In genomic region chr7:50105612-50106321, GRCm38 (mm10) we compare ENCODE assay signal across 17 mouse cellular contexts.
DNase-seq lines count a peak whose midpoint lies in the region; ATAC-seq and TF ChIP-seq lines count a peak whose summit lies in the region.
"Had no signal": no experiment of that assay in that cellular context is flagged by ENCODE, and none has a peak within 500 bp of the region (broad histone marks: within the 10 kb centered on the region; RNA-seq: fewer than 3 reads in every experiment).

No protein-coding gene starts in this region.

- no peaks in the 10 kb centered on the region for H3K36me3 ChIP-seq in hindbrain, embryonic 16.5 days (ENCODE audit: control insufficient read depth, insufficient read depth, low read length)
- no peaks in the 10 kb centered on the region for H3K36me3 ChIP-seq in hindbrain, embryonic 12.5 days
- no peaks in the 10 kb centered on the region for H3K36me3 ChIP-seq in liver, embryonic 14.5 days (replicated peaks; ENCODE audit: control insufficient read depth, insufficient read depth, low read depth)
- no peaks in the 10 kb centered on the region for H3K36me3 ChIP-seq in liver, embryonic 11.5 days (ENCODE audit: control insufficient read depth, insufficient read depth, low read length)
- no peaks in the 10 kb centered on the region for H3K36me3 ChIP-seq in intestine, embryonic 16.5 days (ENCODE audit: control insufficient read depth, insufficient read depth, low read length)
- no peaks in the 10 kb centered on the region for H3K36me3 ChIP-seq in midbrain, postnatal 0 days (ENCODE audit: insufficient read depth, low read length)
- H3K36me3 ChIP-seq in forebrain, embryonic 13.5 days (ENCODE audit: poor library complexity, severe bottlenecking), result no peaks in the 10 kb centered on the region
- H3K36me3 ChIP-seq: embryonic facial prominence, embryonic 15.5 days; heart, embryonic 13.5 days; hindbrain, embryonic 15.5 days; limb, embryonic 10.5 days; neural tube, embryonic 12.5 days had no signal

- H3K27me3 ChIP-seq in hindbrain, embryonic 16.5 days (replicated peaks; ENCODE audit: control insufficient read depth, insufficient read depth, low read length), result no peaks in the 10 kb centered on the region
- H3K27me3 ChIP-seq in hindbrain, embryonic 12.5 days, result no peaks in the 10 kb centered on the region
- no peaks in the 10 kb centered on the region for H3K27me3 ChIP-seq in liver, embryonic 14.5 days (ENCODE audit: control insufficient read depth, insufficient read depth, low read length)
- no peaks in the 10 kb centered on the region for H3K27me3 ChIP-seq in liver, embryonic 11.5 days (replicated peaks; ENCODE audit: control insufficient read depth, insufficient read depth, low read length)
- no peaks in the 10 kb centered on the region for H3K27me3 ChIP-seq in intestine, embryonic 16.5 days (replicated peaks; ENCODE audit: control insufficient read depth, insufficient read depth, low read length)
- no peaks in the 10 kb centered on the region for H3K27me3 ChIP-seq in midbrain, postnatal 0 days (ENCODE audit: insufficient read depth, low read length)
- no peaks in the 10 kb centered on the region for H3K27me3 ChIP-seq in forebrain, embryonic 13.5 days
- H3K27me3 ChIP-seq: embryonic facial prominence, embryonic 15.5 days; heart, embryonic 13.5 days; hindbrain, embryonic 15.5 days; neural tube, embryonic 12.5 days had no signal

- no peak overlapping the region for H3K4me2 ChIP-seq in hindbrain, embryonic 16.5 days (ENCODE audit: low read length)
- no peak overlapping the region for H3K4me2 ChIP-seq in hindbrain, embryonic 12.5 days (replicated peaks)
- H3K4me2 ChIP-seq in liver, embryonic 14.5 days (ENCODE audit: low read depth), result peak overlapping the region; percentile 31
- H3K4me2 ChIP-seq in liver, embryonic 11.5 days, result no peak overlapping the region
- no peak overlapping the region for H3K4me2 ChIP-seq in intestine, embryonic 16.5 days (ENCODE audit: low read depth, low read length)
- no peak overlapping the region for H3K4me2 ChIP-seq in midbrain, postnatal 0 days (ENCODE audit: low read depth, low read length, poor library complexity, severe bottlenecking)
- no peak overlapping the region for H3K4me2 ChIP-seq in forebrain, embryonic 13.5 days
- H3K4me2 ChIP-seq: embryonic facial prominence, embryonic 15.5 days; heart, embryonic 13.5 days; hindbrain, embryonic 15.5 days; neural tube, embryonic 12.5 days had no signal

- no peak overlapping the region for H3K27ac ChIP-seq in hindbrain, embryonic 16.5 days (ENCODE audit: low read depth, low read length)
- H3K27ac ChIP-seq in hindbrain, embryonic 12.5 days, result no peak overlapping the region
- no peak overlapping the region for H3K27ac ChIP-seq in liver, embryonic 14.5 days
- H3K27ac ChIP-seq in liver, embryonic 11.5 days (ENCODE audit: low read depth, low read length), result no peak overlapping the region
- H3K27ac ChIP-seq in intestine, embryonic 16.5 days (ENCODE audit: low read length), result no peak overlapping the region
- H3K27ac ChIP-seq in midbrain, postnatal 0 days (ENCODE audit: low read depth, low read length), result no peak overlapping the region
- no peak overlapping the region for H3K27ac ChIP-seq in forebrain, embryonic 13.5 days
- H3K27ac ChIP-seq: embryonic facial prominence, embryonic 15.5 days; heart, embryonic 13.5 days; hindbrain, embryonic 15.5 days; limb, embryonic 10.5 days; neural tube, embryonic 12.5 days had no signal

- H3K4me3 ChIP-seq in hindbrain, embryonic 16.5 days (ENCODE audit: low read length), result no peak overlapping the region
- H3K4me3 ChIP-seq in hindbrain, embryonic 12.5 days, result no peak overlapping the region
- no peak overlapping the region for H3K4me3 ChIP-seq in liver, embryonic 14.5 days (ENCODE audit: insufficient read depth in 1 of 2, low read depth in 2 of 2, low read length in 2 of 2)
- no peak overlapping the region for H3K4me3 ChIP-seq in liver, embryonic 11.5 days (ENCODE audit: low read depth, low read length)
- no peak overlapping the region for H3K4me3 ChIP-seq in intestine, embryonic 16.5 days (ENCODE audit: low read length)
- H3K4me3 ChIP-seq in midbrain, postnatal 0 days (ENCODE audit: low read depth, low read length), result no peak overlapping the region
- H3K4me3 ChIP-seq in forebrain, embryonic 13.5 days, result no peak overlapping the region
- H3K4me3 ChIP-seq: embryonic facial prominence, embryonic 15.5 days; heart, embryonic 13.5 days; hindbrain, embryonic 15.5 days; limb, embryonic 10.5 days; neural tube, embryonic 12.5 days had no signal

- no peak for TF ChIP-seq EP300 in liver, embryonic 14.5 days (IDR thresholded peaks at IDR 0.05; ENCODE audit: low read depth)

- peak; percentile 40; the same call in 1 of the 2 replicates for ATAC-seq in hindbrain, embryonic 16.5 days
- ATAC-seq in hindbrain, embryonic 12.5 days (ENCODE audit: low FRiP score), result no peak
- no peak for ATAC-seq in liver, embryonic 14.5 days (ENCODE audit: insufficient read depth)
- ATAC-seq in liver, embryonic 11.5 days (replicated peaks; ENCODE audit: low FRiP score), result no peak; the same call in 1 of the 2 replicates
- peak; percentile 44; the same call in 1 of the 2 replicates for ATAC-seq in intestine, embryonic 16.5 days
- ATAC-seq in midbrain, postnatal 0 days (ENCODE audit: low FRiP score), result no peak
- no peak for ATAC-seq in forebrain, embryonic 13.5 days
- ATAC-seq: forebrain, postnatal 0 days had no signal

- no peak overlapping the region for H3K9ac ChIP-seq in hindbrain, embryonic 16.5 days (ENCODE audit: low read depth, low read length)
- no peak overlapping the region for H3K9ac ChIP-seq in hindbrain, embryonic 12.5 days
- no peak overlapping the region for H3K9ac ChIP-seq in liver, embryonic 14.5 days (replicated peaks)
- H3K9ac ChIP-seq in liver, embryonic 11.5 days (ENCODE audit: low read depth, low read length), result no peak overlapping the region
- no peak overlapping the region for H3K9ac ChIP-seq in intestine, embryonic 16.5 days (ENCODE audit: low read depth, low read length)
- H3K9ac ChIP-seq in midbrain, postnatal 0 days (replicated peaks; ENCODE audit: low read length, poor library complexity, severe bottlenecking), result no peak overlapping the region
- H3K9ac ChIP-seq in forebrain, embryonic 13.5 days, result no peak overlapping the region
- H3K9ac ChIP-seq: embryonic facial prominence, embryonic 15.5 days; forebrain, postnatal 0 days; heart, embryonic 13.5 days; hindbrain, embryonic 15.5 days; neural tube, embryonic 12.5 days had no signal

- DNase-seq in liver, embryonic 14.5 days (ENCODE audit: low read depth in 3 of 3, low spot score in 3 of 3), result no peak
- no peak for DNase-seq in liver, embryonic 11.5 days (ENCODE audit: low spot score)
- DNase-seq in midbrain, postnatal 0 days (ENCODE audit: low spot score), result peak; percentile 20
- no peak for DNase-seq in natural killer cell, adult 2 months (ENCODE audit: low spot score in 2 of 2)
- DNase-seq: adrenal gland, postnatal 14 days; cerebellum, postnatal 25 days; forebrain, postnatal 0 days; gastrocnemius, postnatal 14 days had no signal

- H3K9me3 ChIP-seq in hindbrain, embryonic 16.5 days (ENCODE audit: control insufficient read depth, low read length), result no peaks in the 10 kb centered on the region
- no peaks in the 10 kb centered on the region for H3K9me3 ChIP-seq in hindbrain, embryonic 12.5 days (replicated peaks)
- H3K9me3 ChIP-seq in liver, embryonic 14.5 days (ENCODE audit: control insufficient read depth, low read length), result no peaks in the 10 kb centered on the region
- no peaks in the 10 kb centered on the region for H3K9me3 ChIP-seq in liver, embryonic 11.5 days (ENCODE audit: control insufficient read depth, low read length)
- no peaks in the 10 kb centered on the region for H3K9me3 ChIP-seq in intestine, embryonic 16.5 days (ENCODE audit: control insufficient read depth, low read length)
- no peaks in the 10 kb centered on the region for H3K9me3 ChIP-seq in midbrain, postnatal 0 days (ENCODE audit: low read length)
- no peaks in the 10 kb centered on the region for H3K9me3 ChIP-seq in forebrain, embryonic 13.5 days (replicated peaks)
- H3K9me3 ChIP-seq: embryonic facial prominence, embryonic 15.5 days; heart, embryonic 13.5 days; hindbrain, embryonic 15.5 days; limb, embryonic 10.5 days; neural tube, embryonic 12.5 days had no signal

- no peak for TF ChIP-seq CTCF in liver, embryonic 14.5 days (IDR thresholded peaks at IDR 0.05; ENCODE audit: low read depth)
- TF ChIP-seq CTCF in midbrain, postnatal 0 days (IDR thresholded peaks at IDR 0.05), result no peak

- 41% methylated on average over 8 of the region's 8 CpGs for WGBS in hindbrain, embryonic 16.5 days
- WGBS in hindbrain, embryonic 12.5 days, result 53% methylated on average over 8 of the region's 8 CpGs
- 43% methylated on average over 8 of the region's 8 CpGs for WGBS in liver, embryonic 14.5 days (ENCODE audit: insufficient replicate concordance)
- WGBS in liver, embryonic 11.5 days, result 50% methylated on average over 8 of the region's 8 CpGs
- 31% methylated on average over 8 of the region's 8 CpGs for WGBS in intestine, embryonic 16.5 days
- 38% methylated on average over 8 of the region's 8 CpGs for WGBS in midbrain, postnatal 0 days
- 63% methylated on average over 8 of the region's 8 CpGs for WGBS in forebrain, embryonic 13.5 days

- peaks cover 3% of the 10 kb centered on the region for H3K4me1 ChIP-seq in hindbrain, embryonic 16.5 days (ENCODE audit: control insufficient read depth, insufficient read depth, low read depth, low read length)
- H3K4me1 ChIP-seq in hindbrain, embryonic 12.5 days, result no peaks in the 10 kb centered on the region
- H3K4me1 ChIP-seq in liver, embryonic 14.5 days (replicated peaks; ENCODE audit: control insufficient read depth in 2 of 2, insufficient read depth in 2 of 2, low read length in 1 of 2), result 0 out of 4 replicates have a peak, but pooled peaks cover 0 to 3% of the 10 kb centered on the region in 2 experiments
- H3K4me1 ChIP-seq in liver, embryonic 11.5 days (replicated peaks; ENCODE audit: control insufficient read depth, insufficient read depth, low read length), result no peaks in the 10 kb centered on the region
- no peaks in the 10 kb centered on the region for H3K4me1 ChIP-seq in intestine, embryonic 16.5 days (ENCODE audit: control insufficient read depth, insufficient read depth, low read length)
- no peaks in the 10 kb centered on the region for H3K4me1 ChIP-seq in midbrain, postnatal 0 days (ENCODE audit: insufficient read depth, low read length)
- H3K4me1 ChIP-seq in forebrain, embryonic 13.5 days, result no peaks in the 10 kb centered on the region
- H3K4me1 ChIP-seq: embryonic facial prominence, embryonic 15.5 days; heart, embryonic 13.5 days; hindbrain, embryonic 15.5 days; limb, embryonic 10.5 days; neural tube, embryonic 12.5 days had no signal

Comparison
In these comparisons a context has a peak if more than half of its experiments do, and no peak if none do; other contexts are left out.
1. ATAC-seq: peak in hindbrain, embryonic 16.5 days (single experiment) and intestine, embryonic 16.5 days (single experiment); none in hindbrain, embryonic 12.5 days (single experiment), liver, embryonic 14.5 days (single experiment), liver, embryonic 11.5 days (single experiment), midbrain, postnatal 0 days (single experiment) and forebrain, embryonic 13.5 days (single experiment).